Mouse (Mus musculus): Measurements from ENCODE around the gene Calhm2. TPM values are rescaled to one million over a fixed set of nuclear protein-coding genes. Genes with fewer than 3 reads are reported as not detected.

Calhm2 gene
- polyA plus RNA-seq, 1 experiment from 2014 or later, result 0.42 TPM

DNA sequence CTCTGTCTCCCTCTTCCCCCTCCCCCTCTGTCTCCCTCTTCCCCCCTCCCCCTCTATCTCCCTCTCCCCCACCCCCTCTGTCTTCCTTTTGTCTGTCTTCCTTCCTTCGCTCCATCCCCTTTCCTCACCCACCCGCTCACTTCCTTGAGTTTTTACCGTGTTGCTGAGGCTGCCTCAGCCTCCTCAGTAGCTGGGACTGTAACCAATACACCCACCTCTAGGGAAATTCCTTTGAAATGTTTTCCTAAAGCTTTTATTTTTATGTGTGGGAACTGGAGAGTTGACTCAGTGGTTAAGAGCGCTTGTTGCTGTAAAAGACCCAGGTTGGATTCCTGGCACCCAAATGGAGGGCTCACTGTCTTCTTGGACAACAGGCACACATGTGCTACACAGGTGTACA lies 23.6 kb upstream of the Calhm2 start:
- H3K9ac ChIP-seq (ENCODE audit: low read depth, low read length), result no peak overlapping the region
- 70% methylated on average over 4 of the region's 4 CpGs for WGBS
- no peak for ATAC-seq (ENCODE audit: low FRiP score)
- no peaks in the 10 kb centered on the region for H3K9me3 ChIP-seq (ENCODE audit: control insufficient read depth, low read length)
- DNase-seq (ENCODE audit: low spot score), result no peak
- no peaks in the 10 kb centered on the region for H3K4me1 ChIP-seq (replicated peaks; ENCODE audit: control insufficient read depth, insufficient read depth, low read length)
- no peaks in the 10 kb centered on the region for H3K36me3 ChIP-seq (ENCODE audit: control insufficient read depth, insufficient read depth, low read length)
- H3K27ac ChIP-seq (ENCODE audit: low read depth, low read length), result no peak overlapping the region
- H3K4me3 ChIP-seq (ENCODE audit: low read depth, low read length), result no peak overlapping the region
- H3K4me2 ChIP-seq (replicated peaks; ENCODE audit: low read depth, low read length), result no peak overlapping the region
- no peaks in the 10 kb centered on the region for H3K27me3 ChIP-seq (ENCODE audit: control insufficient read depth, insufficient read depth, low read length)

DNA sequence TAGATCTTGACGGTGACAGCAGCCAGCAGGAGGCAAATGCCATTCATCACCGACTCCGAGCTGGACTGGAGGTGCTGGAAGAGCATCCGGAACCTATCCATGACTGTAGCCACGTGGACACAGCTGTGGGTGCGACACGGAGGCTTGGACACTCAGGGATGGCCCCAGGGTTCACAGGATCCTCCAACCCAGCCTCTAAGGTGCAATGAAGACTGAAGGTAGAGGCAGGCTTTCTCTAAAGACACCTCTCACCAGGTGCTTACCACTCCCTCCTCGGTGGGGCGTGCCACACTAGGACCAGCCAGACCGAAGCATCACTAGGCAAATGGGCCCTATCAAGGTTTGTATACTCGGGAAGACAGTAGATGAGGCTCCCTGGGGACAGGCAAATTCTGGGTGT lies 19.6 kb upstream of the Calhm2 start, which contains the start of gene Calhm3:
Calhm3 (minus strand) TSS at position 101 of the 400 bp plus-strand sequence.
- Histone ChIP-seq H3K27ac (ENCODE audit: low read depth, low read length) (no peak within 1 kb of the TSS), H3K4me3 (ENCODE audit: low read depth, low read length) (no peak within 1 kb of the TSS), H3K36me3 (ENCODE audit: control insufficient read depth, insufficient read depth, low read length) (no peaks in the 10 kb centered on the region), H3K4me2 (replicated peaks; ENCODE audit: low read depth, low read length) (no peak within 1 kb of the TSS), H3K4me1 (replicated peaks; ENCODE audit: control insufficient read depth, insufficient read depth, low read length) (no peaks in the 10 kb centered on the region), H3K9ac (ENCODE audit: low read depth, low read length) (no peak within 1 kb of the TSS), H3K9me3 (ENCODE audit: control insufficient read depth, low read length) (no peaks in the 10 kb centered on the region), H3K27me3 (ENCODE audit: control insufficient read depth, insufficient read depth, low read length) (no peaks in the 10 kb centered on the region)
- ATAC-seq (ENCODE audit: low FRiP score) (no peak), DNase-seq (ENCODE audit: low spot score) (no peak)
- 78% methylated on average over 11 of the region's 11 CpGs for WGBS

DNA sequence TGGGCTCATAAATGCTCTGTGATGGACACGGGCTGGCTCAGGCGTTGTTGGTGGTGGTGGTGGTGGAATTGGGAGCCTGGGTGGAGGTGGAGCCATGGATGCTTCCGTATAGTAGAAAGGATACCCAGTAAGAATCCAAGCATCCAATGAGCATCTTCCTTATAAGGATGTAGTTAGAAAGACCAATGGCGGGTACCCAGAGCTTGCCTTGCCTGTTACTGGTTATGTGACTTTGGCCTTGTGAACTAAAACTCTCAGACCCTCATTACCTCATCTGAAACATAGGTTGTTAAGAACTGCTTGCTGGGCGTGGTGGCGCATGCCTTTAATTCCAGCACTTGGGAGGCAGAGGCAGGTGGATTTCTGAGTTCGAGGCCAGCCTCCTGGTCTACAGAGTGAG lies 15.7 kb upstream of the Calhm2 start:
- ATAC-seq (ENCODE audit: low FRiP score) (no peak), DNase-seq (ENCODE audit: low spot score) (no peak)
- 90% methylated on average over 7 of the region's 7 CpGs for WGBS
- Histone ChIP-seq H3K4me1 (replicated peaks; ENCODE audit: control insufficient read depth, insufficient read depth, low read length) (no peaks in the 10 kb centered on the region), H3K36me3 (ENCODE audit: control insufficient read depth, insufficient read depth, low read length) (no peaks in the 10 kb centered on the region), H3K27ac (ENCODE audit: low read depth, low read length) (no peak overlapping the region), H3K4me3 (ENCODE audit: low read depth, low read length) (no peak overlapping the region), H3K27me3 (ENCODE audit: control insufficient read depth, insufficient read depth, low read length) (0 out of 2 replicates have a peak, but pooled peaks cover under 1% of the 10 kb centered on the region), H3K9me3 (ENCODE audit: control insufficient read depth, low read length) (no peaks in the 10 kb centered on the region), H3K4me2 (replicated peaks; ENCODE audit: low read depth, low read length) (no peak overlapping the region), H3K9ac (ENCODE audit: low read depth, low read length) (no peak overlapping the region)

DNA sequence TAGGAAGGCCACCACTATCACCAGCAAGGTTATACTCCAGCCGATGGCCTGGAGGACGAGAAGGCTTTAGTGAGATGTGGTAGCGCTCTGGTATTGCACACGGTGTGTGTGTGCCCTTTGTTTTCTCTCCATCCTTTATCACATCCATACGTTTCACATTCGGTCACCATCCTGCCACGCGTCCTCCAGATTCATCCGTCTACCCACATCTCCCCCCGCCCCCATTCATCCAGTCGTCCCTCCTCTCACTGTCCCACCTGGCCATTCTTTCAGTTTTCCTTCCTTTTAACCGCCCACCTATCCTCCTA lies 13.9 kb upstream of the Calhm2 start:
- H3K27ac ChIP-seq (ENCODE audit: low read depth, low read length), result no peak overlapping the region
- peak overlapping the region; percentile 39 for H3K4me2 ChIP-seq (replicated peaks; ENCODE audit: low read depth, low read length)
- 0 out of 2 replicates have a peak, but pooled peaks cover 2% of the 10 kb centered on the region for H3K27me3 ChIP-seq (ENCODE audit: control insufficient read depth, insufficient read depth, low read length)
- ATAC-seq (ENCODE audit: low FRiP score) (no peak), DNase-seq (ENCODE audit: low spot score) (no peak)
- peak overlapping the region; percentile 24 for H3K4me3 ChIP-seq (ENCODE audit: low read depth, low read length)
- peak overlapping the region; percentile 17; the same call in 1 of the 2 replicates for H3K9ac ChIP-seq (ENCODE audit: low read depth, low read length)
- no peaks in the 10 kb centered on the region for H3K4me1 ChIP-seq (replicated peaks; ENCODE audit: control insufficient read depth, insufficient read depth, low read length)
- 70% methylated on average over 12 of the region's 12 CpGs for WGBS
- H3K9me3 ChIP-seq (ENCODE audit: control insufficient read depth, low read length), result no peaks in the 10 kb centered on the region
- H3K36me3 ChIP-seq (ENCODE audit: control insufficient read depth, insufficient read depth, low read length), result no peaks in the 10 kb centered on the region

DNA sequence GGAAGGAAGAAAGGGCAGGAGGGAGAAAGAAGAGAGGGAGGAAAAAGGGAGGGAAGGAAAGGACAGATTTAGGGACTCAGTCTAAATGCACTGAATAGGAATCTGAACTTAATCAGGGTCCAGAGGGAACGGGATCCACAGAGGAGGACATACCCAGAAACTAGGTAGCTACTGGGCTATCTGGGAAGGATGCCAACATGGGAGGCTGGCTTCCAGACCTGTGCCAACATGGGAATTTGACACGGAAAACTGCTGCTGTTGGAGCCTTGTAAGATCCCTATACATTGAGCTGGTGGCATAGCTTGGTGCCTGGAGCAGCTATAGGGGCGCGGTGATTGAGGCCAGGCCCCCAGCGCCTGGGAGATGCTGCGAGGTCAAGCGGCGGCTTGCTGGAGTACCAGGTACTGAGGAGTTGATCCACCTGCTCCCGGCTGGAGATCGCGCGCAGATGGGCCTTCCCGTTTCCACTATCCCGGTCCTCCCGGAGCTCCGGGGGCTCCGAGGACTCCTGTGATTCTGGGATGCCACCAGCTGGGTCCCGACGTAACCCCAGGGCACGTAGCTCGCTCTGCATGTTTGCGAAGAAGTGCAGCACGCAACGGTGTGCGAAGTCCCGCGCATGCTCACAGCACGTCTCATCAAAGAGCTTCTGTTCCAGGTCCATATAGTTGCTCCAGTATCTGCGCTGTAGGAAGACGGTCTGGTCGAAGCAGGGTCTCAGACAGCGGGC lies 13.4 kb upstream of the Calhm2 start:
- Histone ChIP-seq H3K27me3 (ENCODE audit: control insufficient read depth, insufficient read depth, low read length) (0 out of 2 replicates have a peak, but pooled peaks cover 2% of the 10 kb centered on the region), H3K4me3 (ENCODE audit: low read depth, low read length) (peak overlapping the region; percentile 24), H3K9me3 (ENCODE audit: control insufficient read depth, low read length) (no peaks in the 10 kb centered on the region), H3K4me1 (replicated peaks; ENCODE audit: control insufficient read depth, insufficient read depth, low read length) (no peaks in the 10 kb centered on the region), H3K9ac (ENCODE audit: low read depth, low read length) (peak overlapping the region; percentile 17; the same call in 1 of the 2 replicates), H3K27ac (ENCODE audit: low read depth, low read length) (no peak overlapping the region), H3K4me2 (replicated peaks; ENCODE audit: low read depth, low read length) (peak overlapping the region; percentile 39), H3K36me3 (ENCODE audit: control insufficient read depth, insufficient read depth, low read length) (no peaks in the 10 kb centered on the region)
- WGBS, result 27% methylated on average over 32 of the region's 32 CpGs
- ATAC-seq (ENCODE audit: low FRiP score) (no peak), DNase-seq (ENCODE audit: low spot score) (peak; percentile 32)

DNA sequence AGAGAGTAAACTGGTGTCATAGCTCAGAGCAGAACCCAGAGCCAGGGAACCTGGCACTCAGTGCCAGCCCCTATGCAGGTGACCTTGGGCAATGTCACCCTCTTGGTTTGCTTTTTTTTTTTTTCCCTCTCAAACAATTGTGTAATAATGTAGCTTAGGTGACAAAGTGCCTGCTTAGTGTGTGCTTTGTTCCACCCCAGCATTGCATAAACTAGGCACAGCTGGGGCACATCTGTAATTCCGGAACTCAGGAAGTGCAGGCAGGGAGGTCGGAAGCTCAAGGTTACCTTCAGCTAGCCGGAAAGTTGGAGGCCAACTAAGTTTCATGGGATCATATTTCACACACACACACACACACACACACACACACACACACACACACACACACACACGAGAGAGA lies 11.8 kb upstream of the Calhm2 start:
- no peaks in the 10 kb centered on the region for H3K36me3 ChIP-seq (ENCODE audit: control insufficient read depth, insufficient read depth, low read length)
- no peak overlapping the region for H3K27ac ChIP-seq (ENCODE audit: low read depth, low read length)
- H3K4me1 ChIP-seq (replicated peaks; ENCODE audit: control insufficient read depth, insufficient read depth, low read length), result no peaks in the 10 kb centered on the region
- 56% methylated on average over 4 of the region's 4 CpGs for WGBS
- H3K4me2 ChIP-seq (replicated peaks; ENCODE audit: low read depth, low read length), result no peak overlapping the region
- no peaks in the 10 kb centered on the region for H3K9me3 ChIP-seq (ENCODE audit: control insufficient read depth, low read length)
- H3K4me3 ChIP-seq (ENCODE audit: low read depth, low read length), result no peak overlapping the region
- ATAC-seq (ENCODE audit: low FRiP score) (no peak), DNase-seq (ENCODE audit: low spot score) (no peak)
- 0 out of 2 replicates have a peak, but pooled peaks cover 2% of the 10 kb centered on the region for H3K27me3 ChIP-seq (ENCODE audit: control insufficient read depth, insufficient read depth, low read length)
- H3K9ac ChIP-seq (ENCODE audit: low read depth, low read length), result no peak overlapping the region

DNA sequence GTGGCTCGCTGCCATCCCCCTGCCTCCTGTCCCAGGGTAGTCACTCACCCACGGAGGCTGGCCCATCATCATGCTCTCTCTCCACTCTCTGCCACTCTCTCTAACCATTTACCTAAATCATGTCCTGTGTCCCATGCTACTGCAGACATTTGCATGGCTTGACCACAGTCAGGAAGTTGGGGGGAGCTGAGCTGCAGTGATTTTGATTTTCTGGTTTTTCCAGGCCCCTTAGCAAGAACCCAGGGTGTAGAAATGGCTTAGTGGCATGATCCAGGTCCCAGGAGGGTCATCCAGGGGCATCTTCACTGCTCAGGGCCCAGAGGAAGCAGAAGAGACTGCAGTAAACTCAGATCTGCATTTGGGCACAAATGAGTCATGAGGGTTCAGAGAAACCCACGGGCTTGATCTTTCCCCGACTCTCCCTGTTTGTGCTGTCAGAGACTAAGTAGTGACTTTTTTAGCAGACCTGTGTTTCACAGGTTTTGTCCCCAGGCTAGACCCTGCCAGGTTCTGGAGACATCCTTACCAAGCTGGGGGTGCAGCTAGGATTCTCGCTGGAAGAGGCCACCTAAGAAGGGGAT lies 10.3 kb upstream of the Calhm2 start:
- Histone ChIP-seq H3K9me3 (ENCODE audit: control insufficient read depth, low read length) (no peaks in the 10 kb centered on the region), H3K27ac (ENCODE audit: low read depth, low read length) (no peak overlapping the region), H3K4me3 (ENCODE audit: low read depth, low read length) (no peak overlapping the region), H3K4me1 (replicated peaks; ENCODE audit: control insufficient read depth, insufficient read depth, low read length) (no peaks in the 10 kb centered on the region), H3K4me2 (replicated peaks; ENCODE audit: low read depth, low read length) (no peak overlapping the region), H3K27me3 (ENCODE audit: control insufficient read depth, insufficient read depth, low read length) (0 out of 2 replicates have a peak, but pooled peaks cover 2% of the 10 kb centered on the region), H3K9ac (ENCODE audit: low read depth, low read length) (no peak overlapping the region), H3K36me3 (ENCODE audit: control insufficient read depth, insufficient read depth, low read length) (no peaks in the 10 kb centered on the region)
- WGBS, result 85% methylated on average over 5 of the region's 5 CpGs
- DNase-seq (ENCODE audit: low spot score) (no peak), ATAC-seq (ENCODE audit: low FRiP score) (no peak)

DNA sequence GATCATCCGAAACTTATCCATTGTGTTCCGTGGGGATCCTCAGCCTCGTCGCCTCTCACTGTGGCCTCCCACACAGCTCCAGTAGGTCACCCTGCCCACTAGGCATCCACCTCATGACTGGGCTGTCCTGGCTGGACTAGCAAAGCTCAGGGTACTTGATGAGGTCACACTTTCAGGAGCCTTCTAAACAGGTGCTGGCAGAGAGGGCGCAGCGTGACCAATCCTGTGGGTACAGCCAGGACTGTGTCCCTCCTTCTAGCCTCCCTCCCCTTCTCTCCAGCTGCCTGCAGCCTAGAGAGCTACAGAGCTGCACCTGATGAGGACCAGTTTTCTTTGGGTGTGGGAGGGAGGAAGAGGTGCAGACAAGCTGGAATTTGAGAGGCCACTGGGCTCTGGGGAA lies 6.1 kb upstream of the Calhm2 start, which contains the start of gene Calhm1:
Calhm1 (minus strand) TSS at position 101 of the 400 bp plus-strand sequence.
- no peak within 1 kb of the TSS for H3K4me3 ChIP-seq (ENCODE audit: low read depth, low read length)
- H3K36me3 ChIP-seq (ENCODE audit: control insufficient read depth, insufficient read depth, low read length), result no peaks in the 10 kb centered on the region
- 0 out of 2 replicates have a peak, but pooled peaks cover 2% of the 10 kb centered on the region for H3K27me3 ChIP-seq (ENCODE audit: control insufficient read depth, insufficient read depth, low read length)
- no peaks in the 10 kb centered on the region for H3K9me3 ChIP-seq (ENCODE audit: control insufficient read depth, low read length)
- WGBS, result 88% methylated on average over 6 of the region's 6 CpGs
- no peak within 1 kb of the TSS for H3K4me2 ChIP-seq (replicated peaks; ENCODE audit: low read depth, low read length)
- no peaks in the 10 kb centered on the region for H3K4me1 ChIP-seq (replicated peaks; ENCODE audit: control insufficient read depth, insufficient read depth, low read length)
- no peak within 1 kb of the TSS for H3K9ac ChIP-seq (ENCODE audit: low read depth, low read length)
- no peak for ATAC-seq (ENCODE audit: low FRiP score)
- DNase-seq (ENCODE audit: low spot score), result no peak
- no peak within 1 kb of the TSS for H3K27ac ChIP-seq (ENCODE audit: low read depth, low read length)

DNA sequence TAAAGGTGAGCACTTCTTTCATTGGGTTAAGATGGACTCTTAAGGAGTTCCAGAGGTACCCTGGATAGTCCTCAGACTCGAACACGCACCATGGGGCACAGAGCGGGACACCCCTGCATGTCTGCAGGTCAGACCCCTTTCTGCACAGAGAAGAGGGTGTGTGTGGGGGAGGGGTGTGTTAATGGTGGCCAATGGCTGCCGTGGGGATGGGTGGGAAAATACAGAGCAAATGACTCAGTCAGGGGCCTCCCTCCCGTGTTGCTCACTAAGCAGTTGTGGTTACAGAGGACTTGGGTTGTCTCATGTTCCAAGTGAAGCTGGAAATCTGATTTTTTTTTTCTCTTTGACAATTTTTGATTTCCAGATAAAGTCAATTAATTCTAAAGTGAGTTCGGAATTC lies 4.3 kb upstream of the Calhm2 start:
- WGBS, result 80% methylated on average over 6 of the region's 6 CpGs
- ATAC-seq (ENCODE audit: low FRiP score), result no peak

More for the DNA sequence above, 4.3 kb upstream of the Calhm2 start:
- no peaks in the 10 kb centered on the region for H3K9me3 ChIP-seq (ENCODE audit: control insufficient read depth, low read length)
- H3K9ac ChIP-seq (ENCODE audit: low read depth, low read length), result no peak overlapping the region
- H3K4me3 ChIP-seq (ENCODE audit: low read depth, low read length), result no peak overlapping the region
- H3K4me2 ChIP-seq (replicated peaks; ENCODE audit: low read depth, low read length), result no peak overlapping the region
- H3K4me1 ChIP-seq (replicated peaks; ENCODE audit: control insufficient read depth, insufficient read depth, low read length), result peaks cover 3% of the 10 kb centered on the region; the same call in 1 of the 2 replicates
- no peaks in the 10 kb centered on the region for H3K27me3 ChIP-seq (ENCODE audit: control insufficient read depth, insufficient read depth, low read length)
- DNase-seq (ENCODE audit: low spot score), result no peak
- H3K36me3 ChIP-seq (ENCODE audit: control insufficient read depth, insufficient read depth, low read length), result no peaks in the 10 kb centered on the region
- H3K27ac ChIP-seq (ENCODE audit: low read depth, low read length), result no peak overlapping the region
